Mouse (Mus musculus): ENCODE data around the gene Anapc1. TPM values are rescaled to one million over a fixed set of nuclear protein-coding genes. Genes with fewer than 3 reads are reported as not detected.
A peak's percentile ranks its signal among the peaks of the same experiment; 100 is the strongest.

The Anapc1 gene
- polyA plus RNA-seq, 1 experiment from 2014 or later: 54.9 TPM

GRCm38 (mm10) chr2:128714724-128715241 is 27.6 kb upstream of the Anapc1 start:
- Histone ChIP-seq H3K9ac (replicated peaks) (no peak overlapping the region), H3K4me2 (replicated peaks) (no peak overlapping the region), H3K9me3 (no peaks in the 10 kb centered on the region), H3K4me3 (no peak overlapping the region), H3K36me3 (no peaks in the 10 kb centered on the region), H3K27ac (replicated peaks) (no peak overlapping the region), H3K27me3 (no peaks in the 10 kb centered on the region), H3K4me1 (0 out of 2 replicates have a peak, but pooled peaks cover 7% of the 10 kb centered on the region)
- 76% methylated on average over 7 of the region's 7 CpGs for WGBS
- ATAC-seq (replicated peaks): no peak

GRCm38 (mm10) chr2:128713548-128714003 is 26.4 kb upstream of the Anapc1 start:
- Histone ChIP-seq H3K9me3 (no peaks in the 10 kb centered on the region), H3K36me3 (no peaks in the 10 kb centered on the region), H3K27ac (replicated peaks) (no peak overlapping the region), H3K4me2 (replicated peaks) (no peak overlapping the region), H3K9ac (replicated peaks) (no peak overlapping the region), H3K4me3 (no peak overlapping the region), H3K4me1 (0 out of 2 replicates have a peak, but pooled peaks cover 7% of the 10 kb centered on the region), H3K27me3 (no peaks in the 10 kb centered on the region)
- 40% methylated on average over 5 of the region's 5 CpGs for WGBS
- no peak for ATAC-seq (replicated peaks)

GRCm38 (mm10) chr2:128712940-128713339 is 25.7 kb upstream of the Anapc1 start:
- H3K27me3 ChIP-seq: no peaks in the 10 kb centered on the region
- no peak overlapping the region for H3K27ac ChIP-seq (replicated peaks)
- H3K4me1 ChIP-seq: 0 out of 2 replicates have a peak, but pooled peaks cover 7% of the 10 kb centered on the region
- no peaks in the 10 kb centered on the region for H3K36me3 ChIP-seq
- no peaks in the 10 kb centered on the region for H3K9me3 ChIP-seq
- H3K4me2 ChIP-seq (replicated peaks): no peak overlapping the region
- 70% methylated on average over 6 of the region's 6 CpGs for WGBS
- no peak overlapping the region for H3K9ac ChIP-seq (replicated peaks)
- ATAC-seq (replicated peaks): no peak
- no peak overlapping the region for H3K4me3 ChIP-seq

- Histone ChIP-seq H3K4me3 (no peak overlapping the region), H3K9me3 (no peaks in the 10 kb centered on the region), H3K27me3 (no peaks in the 10 kb centered on the region), H3K27ac (replicated peaks) (no peak overlapping the region), H3K4me2 (replicated peaks) (no peak overlapping the region), H3K36me3 (no peaks in the 10 kb centered on the region), H3K4me1 (0 out of 2 replicates have a peak, but pooled peaks cover 7% of the 10 kb centered on the region), H3K9ac (replicated peaks) (no peak overlapping the region)
- WGBS: 83% methylated on average over 6 of the region's 6 CpGs
- ATAC-seq (replicated peaks): no peak
Observed at GRCm38 (mm10) chr2:128710609-128711008, 23.4 kb upstream of the Anapc1 start.

- no peaks in the 10 kb centered on the region for H3K27me3 ChIP-seq
- no peaks in the 10 kb centered on the region for H3K36me3 ChIP-seq
- no peak overlapping the region for H3K27ac ChIP-seq (replicated peaks)
- H3K9me3 ChIP-seq: no peaks in the 10 kb centered on the region
- H3K4me3 ChIP-seq: no peak overlapping the region
- WGBS: 14% methylated on average over 6 of the region's 6 CpGs
- 0 out of 2 replicates have a peak, but pooled peaks cover 7% of the 10 kb centered on the region for H3K4me1 ChIP-seq
- ATAC-seq (replicated peaks): no peak
- H3K9ac ChIP-seq (replicated peaks): no peak overlapping the region; the same call in 1 of the 2 replicates
- no peak overlapping the region for H3K4me2 ChIP-seq (replicated peaks)
Observed at GRCm38 (mm10) chr2:128709264-128709663, 22.1 kb upstream of the Anapc1 start.

GRCm38 (mm10) chr2:128704474-128704873 is 17.3 kb upstream of the Anapc1 start:
- Histone ChIP-seq H3K4me2 (replicated peaks) (no peak overlapping the region), H3K36me3 (no peaks in the 10 kb centered on the region), H3K9ac (replicated peaks) (no peak overlapping the region), H3K4me1 (peaks cover 2% of the 10 kb centered on the region), H3K4me3 (no peak overlapping the region), H3K27ac (replicated peaks) (no peak overlapping the region), H3K9me3 (no peaks in the 10 kb centered on the region), H3K27me3 (peaks cover 6% of the 10 kb centered on the region; the same call in 1 of the 2 replicates)
- no peak for ATAC-seq (replicated peaks)
- WGBS: 90% methylated on average over 3 of the region's 3 CpGs

GRCm38 (mm10) chr2:128699201-128699885 is 12.2 kb upstream of the Anapc1 start:
- Histone ChIP-seq H3K4me1 (peaks cover 23% of the 10 kb centered on the region), H3K9ac (replicated peaks) (peak overlapping the region; percentile 45), H3K4me3 (peak overlapping the region; percentile 46), H3K27me3 (peaks cover 17% of the 10 kb centered on the region; the same call in 1 of the 2 replicates), H3K27ac (replicated peaks) (no peak overlapping the region), H3K36me3 (no peaks in the 10 kb centered on the region), H3K4me2 (replicated peaks) (peak overlapping the region; percentile 93), H3K9me3 (no peaks in the 10 kb centered on the region)
- under 1% methylated on average over 24 of the region's 24 CpGs for WGBS
- no peak for ATAC-seq (replicated peaks)

- peak; percentile 84 for ATAC-seq (replicated peaks)
- Histone ChIP-seq H3K9me3 (no peaks in the 10 kb centered on the region), H3K27ac (replicated peaks) (0 out of 2 replicates have a peak within 1 kb of the TSS, but pooled peaks have one; percentile 27), H3K27me3 (peaks cover 17% of the 10 kb centered on the region; the same call in 1 of the 2 replicates), H3K9ac (replicated peaks) (peak within 1 kb of the TSS; percentile 45), H3K4me3 (peak within 1 kb of the TSS; percentile 46), H3K4me1 (peaks cover 23% of the 10 kb centered on the region), H3K4me2 (replicated peaks) (peak within 1 kb of the TSS; percentile 93), H3K36me3 (no peaks in the 10 kb centered on the region)
- WGBS: under 1% methylated on average over 30 of the region's 30 CpGs
Observed at GRCm38 (mm10) chr2:128698693-128699181, 11.5 kb upstream of the Anapc1 start, which contains the start of gene Mertk. Mertk (plus strand) TSS chr2:128698956.

GRCm38 (mm10) chr2:128698140-128698692 is 11.0 kb upstream of the Anapc1 start:
- Histone ChIP-seq H3K4me2 (replicated peaks) (peak overlapping the region; percentile 93), H3K9ac (replicated peaks) (peak overlapping the region; percentile 45), H3K9me3 (no peaks in the 10 kb centered on the region), H3K27ac (replicated peaks) (0 out of 2 replicates have a peak overlapping the region, but pooled peaks have one; percentile 27), H3K4me3 (peak overlapping the region; percentile 46), H3K27me3 (peaks cover 17% of the 10 kb centered on the region; the same call in 1 of the 2 replicates), H3K36me3 (no peaks in the 10 kb centered on the region), H3K4me1 (peaks cover 23% of the 10 kb centered on the region)
- ATAC-seq (replicated peaks): peak; percentile 91
- 1% methylated on average over 14 of the region's 14 CpGs for WGBS

GRCm38 (mm10) chr2:128697566-128697965 is 10.4 kb upstream of the Anapc1 start:
- H3K4me2 ChIP-seq (replicated peaks): no peak overlapping the region; the same call in 1 of the 2 replicates
- no peaks in the 10 kb centered on the region for H3K36me3 ChIP-seq
- H3K9me3 ChIP-seq: no peaks in the 10 kb centered on the region
- no peak overlapping the region for H3K4me3 ChIP-seq
- peaks cover 17% of the 10 kb centered on the region; the same call in 1 of the 2 replicates for H3K27me3 ChIP-seq
- ATAC-seq (replicated peaks): no peak
- WGBS: 58% methylated on average over 5 of the region's 5 CpGs
- H3K9ac ChIP-seq (replicated peaks): 0 out of 2 replicates have a peak overlapping the region, but pooled peaks have one; percentile 45
- no peak overlapping the region for H3K27ac ChIP-seq (replicated peaks)
- H3K4me1 ChIP-seq: peaks cover 23% of the 10 kb centered on the region

- H3K4me3 ChIP-seq: no peak overlapping the region
- WGBS: 84% methylated on average over 1 of the region's 1 CpGs
- no peak overlapping the region for H3K27ac ChIP-seq (replicated peaks)
- H3K9me3 ChIP-seq: no peaks in the 10 kb centered on the region
- peaks cover 23% of the 10 kb centered on the region for H3K4me1 ChIP-seq
- ATAC-seq (replicated peaks): no peak
- peaks cover 17% of the 10 kb centered on the region; the same call in 1 of the 2 replicates for H3K27me3 ChIP-seq
- no peaks in the 10 kb centered on the region for H3K36me3 ChIP-seq
- H3K9ac ChIP-seq (replicated peaks): no peak overlapping the region
- no peak overlapping the region for H3K4me2 ChIP-seq (replicated peaks)
Observed at GRCm38 (mm10) chr2:128697047-128697446, 9.9 kb upstream of the Anapc1 start.

GRCm38 (mm10) chr2:128696426-128696825 is 9.2 kb upstream of the Anapc1 start:
- no peaks in the 10 kb centered on the region for H3K36me3 ChIP-seq
- H3K9me3 ChIP-seq: no peaks in the 10 kb centered on the region
- H3K27ac ChIP-seq (replicated peaks): no peak overlapping the region
- H3K4me3 ChIP-seq: no peak overlapping the region
- H3K27me3 ChIP-seq: peaks cover 17% of the 10 kb centered on the region; the same call in 1 of the 2 replicates
- H3K9ac ChIP-seq (replicated peaks): no peak overlapping the region
- no peak overlapping the region for H3K4me2 ChIP-seq (replicated peaks)
- ATAC-seq (replicated peaks): no peak
- H3K4me1 ChIP-seq: peaks cover 23% of the 10 kb centered on the region
- WGBS: 75% methylated on average over 3 of the region's 3 CpGs
